Mouse (Mus musculus) ES-E14 (cell line): ENCODE data around the gene Isx. TPM values are rescaled to one million over a fixed set of nuclear protein-coding genes. Genes with fewer than 3 reads are reported as not detected.

Experiments used
- DNase-seq: peaks from one replicate; pipeline ENCODE4 v3.0.0-alpha.2; 2013; ENCODE audit warnings: low read depth, low spot score
- H3K27ac ChIP-seq: 2 replicates; pipeline ENCODE4 v1.5.1; 2012; ENCODE audit warnings: low read depth, mild to moderate bottlenecking, low read length, moderate library complexity, mixed read lengths; ENCODE audit not compliant: poor library complexity, insufficient read depth, severe bottlenecking
- H3K36me3 ChIP-seq: 2 replicates; pipeline ENCODE4 v1.6.1; 2012; ENCODE audit warnings: mild to moderate bottlenecking, low read length, moderate library complexity, mixed read lengths; ENCODE audit not compliant: control insufficient read depth, poor library complexity, insufficient read depth, severe bottlenecking
- H3K4me1 ChIP-seq, 2 experiments: fragments of 150-350 bp in 1 of 2; sonication (generic) in 1 of 2; 2 replicates each; pipeline ENCODE4 v1.6.1; 2012; ENCODE audit warnings: low read length in 2 of 2, mild to moderate bottlenecking in 1 of 2, mixed read lengths in 1 of 2; ENCODE audit not compliant: control insufficient read depth in 2 of 2, insufficient read depth in 2 of 2, poor library complexity in 1 of 2
- H3K4me3 ChIP-seq, 2 experiments: fragments of 150-350 bp in 1 of 2; sonication (generic) in 1 of 2; 2 replicates each; pipeline ENCODE4 v1.5.1; 2012; ENCODE audit warnings: low read length in 2 of 2, low read depth in 1 of 2, mild to moderate bottlenecking in 1 of 2, mixed read lengths in 1 of 2; ENCODE audit not compliant: insufficient read depth in 1 of 2, poor library complexity in 1 of 2, severe bottlenecking in 1 of 2
- H3K9ac ChIP-seq: 2 replicates; pipeline ENCODE4 v1.6.1; 2012; ENCODE audit warnings: low read depth, mild to moderate bottlenecking, low read length, mixed read lengths; ENCODE audit not compliant: poor library complexity, insufficient read depth, severe bottlenecking
- H3K9me3 ChIP-seq: fragments of 150-350 bp; sonication (generic); 2 replicates; pipeline ENCODE4 v1.6.1; 2012; ENCODE audit warnings: low read depth, mild to moderate bottlenecking, low read length; ENCODE audit not compliant: control insufficient read depth, insufficient read depth
- CHD2 ChIP-seq: IDR thresholded peaks from 2 replicates; pipeline ENCODE4 v1.6.1; 2014; ENCODE audit warnings: mild to moderate bottlenecking, low read depth, low read length, inconsistent platforms
- HCFC1 ChIP-seq: IDR thresholded peaks from 2 replicates; pipeline ENCODE4 v1.6.1; 2012; ENCODE audit warnings: low read length, inconsistent platforms, borderline replicate concordance; ENCODE audit not compliant: insufficient read depth
- MAFK ChIP-seq: IDR thresholded peaks from 2 replicates; pipeline ENCODE4 v1.6.1; 2014; ENCODE audit warnings: mild to moderate bottlenecking, low read depth, low read length, inconsistent platforms; ENCODE audit not compliant: insufficient read depth
- ZC3H11A ChIP-seq: IDR thresholded peaks from 2 replicates; pipeline ENCODE4 v1.6.1; 2012; ENCODE audit warnings: low read depth, mild to moderate bottlenecking, inconsistent platforms, low read length, borderline replicate concordance
- ZNF384 ChIP-seq: IDR thresholded peaks from 2 replicates; pipeline ENCODE4 v1.6.1; 2012; ENCODE audit warnings: low read depth, low read length, inconsistent platforms
- in situ Hi-C, 2 experiments: fragments of 600-800 bp; cut with MboI; formaldehyde crosslinking; loops; one replicate each; pipeline ENCODE4 v1.15.1; 2025; ENCODE audit warnings: low sequenced_read_pairs in 2 of 2, inconsistent platforms in 1 of 2; ENCODE audit not compliant: unreplicated experiment in 2 of 2
- total RNA-seq: library from RNA; depleted of rRNA; stranded (reverse); fragments of 300-350 nt; gene quantifications from 2 replicates; pipeline ENCODE4 v1.2.3, GENCODE M21; 2012

Isx gene
- total RNA-seq, 1 experiment, result 0.13 TPM

GRCm38 (mm10) chr8:74848707-74849106 lies 24.3 kb upstream of the Isx start:
- in situ Hi-C loops, result no loop called here
- no peaks in the 10 kb centered on the region for H3K36me3 ChIP-seq
- no peak overlapping the region for H3K27ac ChIP-seq

GRCm38 (mm10) chr8:74850971-74851370 lies 22.0 kb upstream of the Isx start:
- no peak for TF ChIP-seq CHD2
- TF ChIP-seq ZC3H11A, result no peak

More at GRCm38 (mm10) chr8:74848707-74849106, 24.3 kb upstream of the Isx start:
- no peak overlapping the region for H3K9ac ChIP-seq
- H3K4me3 ChIP-seq, result no peak overlapping the region
- DNase-seq, result no peak
- TF ChIP-seq MAFK, result no peak
- no peak for TF ChIP-seq CHD2
- TF ChIP-seq HCFC1, result no peak
- no peak for TF ChIP-seq ZC3H11A
- TF ChIP-seq ZNF384, result no peak
- H3K9me3 ChIP-seq, result no peaks in the 10 kb centered on the region
- H3K4me1 ChIP-seq, result peaks cover 0 to 4% of the 10 kb centered on the region in 2 experiments; a peak in 1 of 4 replicates

GRCm38 (mm10) chr8:74851837-74852236 lies 21.1 kb upstream of the Isx start:
- no peak overlapping the region for H3K9ac ChIP-seq
- no peak overlapping the region for H3K4me3 ChIP-seq
- no peak for TF ChIP-seq HCFC1
- TF ChIP-seq ZNF384, result no peak
- no peak for TF ChIP-seq MAFK
- TF ChIP-seq ZC3H11A, result no peak
- TF ChIP-seq CHD2, result no peak
- in situ Hi-C loops, result no loop called here
- H3K4me1 ChIP-seq, result peaks cover 0 to 4% of the 10 kb centered on the region in 2 experiments; a peak in 1 of 4 replicates
- no peaks in the 10 kb centered on the region for H3K36me3 ChIP-seq
- H3K27ac ChIP-seq, result no peak overlapping the region
- H3K9me3 ChIP-seq, result no peaks in the 10 kb centered on the region
- DNase-seq, result peak; percentile 42

More at GRCm38 (mm10) chr8:74850971-74851370, 22.0 kb upstream of the Isx start:
- Histone ChIP-seq H3K9ac (no peak overlapping the region), H3K9me3 (no peaks in the 10 kb centered on the region), H3K27ac (no peak overlapping the region), H3K36me3 (no peaks in the 10 kb centered on the region), H3K4me3 (no peak overlapping the region), H3K4me1 (peaks cover 0 to 4% of the 10 kb centered on the region in 2 experiments; a peak in 1 of 4 replicates)
- in situ Hi-C loops, result no loop called here
- DNase-seq, result no peak

- no peak overlapping the region for H3K27ac ChIP-seq
- peak; percentile 35 for DNase-seq
- in situ Hi-C loops, result no loop called here
- H3K4me3 ChIP-seq, result no peak overlapping the region
- H3K4me1 ChIP-seq, result no peaks in the 10 kb centered on the region
- H3K9ac ChIP-seq, result no peak overlapping the region
- peak; percentile 51; the same call in 1 of the 2 replicates for TF ChIP-seq ZC3H11A
- TF ChIP-seq ZNF384, result no peak
- no peaks in the 10 kb centered on the region for H3K36me3 ChIP-seq
- no peaks in the 10 kb centered on the region for H3K9me3 ChIP-seq
Observed at GRCm38 (mm10) chr8:74853488-74853887, 19.5 kb upstream of the Isx start.

GRCm38 (mm10) chr8:74854786-74855185 lies 18.2 kb upstream of the Isx start:
- no peaks in the 10 kb centered on the region for H3K9me3 ChIP-seq
- H3K36me3 ChIP-seq, result no peaks in the 10 kb centered on the region
- no peak for DNase-seq
- no peaks in the 10 kb centered on the region for H3K4me1 ChIP-seq
- H3K4me3 ChIP-seq, result no peak overlapping the region
- H3K9ac ChIP-seq, result no peak overlapping the region
- no peak overlapping the region for H3K27ac ChIP-seq
- TF ChIP-seq MAFK (no peak), ZNF384 (no peak), ZC3H11A (no peak), CHD2 (no peak), HCFC1 (no peak)
- in situ Hi-C loops, result no loop called here
